Mouse (Mus musculus): ENCODE data around the gene Tmem120b. TPM values are rescaled to one million over a fixed set of nuclear protein-coding genes. Genes with fewer than 3 reads are reported as not detected.

Gene Tmem120b
- polyA plus RNA-seq, 1 experiment from 2014 or later: 14.0 TPM

GRCm38 (mm10) chr5:123098487-123098886, 30.3 kb downstream of the Tmem120b start:
- H3K4me1 ChIP-seq (replicated peaks; ENCODE audit: control insufficient read depth, insufficient read depth, low read length): no peaks in the 10 kb centered on the region
- ATAC-seq (ENCODE audit: low FRiP score): no peak
- peaks cover 10% of the 10 kb centered on the region; the same call in 1 of the 2 replicates for H3K36me3 ChIP-seq (replicated peaks; ENCODE audit: control insufficient read depth, insufficient read depth)
- no peak overlapping the region for H3K4me3 ChIP-seq (replicated peaks; ENCODE audit: low read length)
- H3K27me3 ChIP-seq (ENCODE audit: control insufficient read depth, insufficient read depth, low read length): no peaks in the 10 kb centered on the region
- H3K27ac ChIP-seq: no peak overlapping the region
- 74% methylated on average over 2 of the region's 2 CpGs for WGBS
- H3K9ac ChIP-seq: no peak overlapping the region
- no peaks in the 10 kb centered on the region for H3K9me3 ChIP-seq (ENCODE audit: control insufficient read depth, low read length)
- no peak for DNase-seq (ENCODE audit: low spot score)
- no peak overlapping the region for H3K4me2 ChIP-seq (replicated peaks)

GRCm38 (mm10) chr5:123102376-123102775, 34.2 kb downstream of the Tmem120b start:
- Histone ChIP-seq H3K4me1 (replicated peaks; ENCODE audit: control insufficient read depth, insufficient read depth, low read length) (no peaks in the 10 kb centered on the region), H3K9me3 (ENCODE audit: control insufficient read depth, low read length) (no peaks in the 10 kb centered on the region), H3K9ac (no peak overlapping the region), H3K36me3 (replicated peaks; ENCODE audit: control insufficient read depth, insufficient read depth) (peaks cover 17% of the 10 kb centered on the region; the same call in 1 of the 2 replicates), H3K27me3 (ENCODE audit: control insufficient read depth, insufficient read depth, low read length) (no peaks in the 10 kb centered on the region), H3K4me3 (replicated peaks; ENCODE audit: low read length) (no peak overlapping the region), H3K4me2 (replicated peaks) (no peak overlapping the region), H3K27ac (no peak overlapping the region)
- no peak for ATAC-seq (ENCODE audit: low FRiP score)
- DNase-seq (ENCODE audit: low spot score): no peak
- whole genome bisulfite sequencing: 64% methylated on average over 7 of the region's 7 CpGs

DNA sequence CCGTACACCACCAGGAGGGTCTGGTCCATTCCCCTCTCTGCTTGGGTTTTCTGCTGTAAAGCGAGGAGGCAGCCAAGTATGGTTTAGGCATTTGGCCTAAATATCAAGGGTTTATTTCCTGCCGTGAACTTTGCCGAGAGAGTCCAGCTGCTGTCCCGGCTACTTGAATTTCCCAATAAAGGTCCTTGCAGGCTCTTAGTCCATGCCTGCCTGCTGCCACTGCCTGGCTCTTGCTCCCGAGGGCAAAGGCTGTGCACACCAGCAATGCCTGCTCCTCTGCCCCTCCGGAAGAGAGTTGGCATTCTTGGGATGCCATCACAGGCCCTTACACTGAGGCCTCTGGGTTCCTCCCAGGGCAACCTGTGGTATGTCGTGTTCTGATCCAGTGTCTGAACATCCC, 35.3 kb downstream of the Tmem120b start:
- Histone ChIP-seq H3K4me3 (replicated peaks; ENCODE audit: low read length) (no peak overlapping the region), H3K27me3 (ENCODE audit: control insufficient read depth, insufficient read depth, low read length) (no peaks in the 10 kb centered on the region), H3K4me1 (replicated peaks; ENCODE audit: control insufficient read depth, insufficient read depth, low read length) (no peaks in the 10 kb centered on the region), H3K27ac (no peak overlapping the region), H3K9me3 (ENCODE audit: control insufficient read depth, low read length) (no peaks in the 10 kb centered on the region), H3K36me3 (replicated peaks; ENCODE audit: control insufficient read depth, insufficient read depth) (peaks cover 17% of the 10 kb centered on the region; the same call in 1 of the 2 replicates), H3K4me2 (replicated peaks) (no peak overlapping the region), H3K9ac (no peak overlapping the region)
- WGBS: 71% methylated on average over 8 of the region's 8 CpGs
- no peak for ATAC-seq (ENCODE audit: low FRiP score)
- no peak for DNase-seq (ENCODE audit: low spot score)

DNA sequence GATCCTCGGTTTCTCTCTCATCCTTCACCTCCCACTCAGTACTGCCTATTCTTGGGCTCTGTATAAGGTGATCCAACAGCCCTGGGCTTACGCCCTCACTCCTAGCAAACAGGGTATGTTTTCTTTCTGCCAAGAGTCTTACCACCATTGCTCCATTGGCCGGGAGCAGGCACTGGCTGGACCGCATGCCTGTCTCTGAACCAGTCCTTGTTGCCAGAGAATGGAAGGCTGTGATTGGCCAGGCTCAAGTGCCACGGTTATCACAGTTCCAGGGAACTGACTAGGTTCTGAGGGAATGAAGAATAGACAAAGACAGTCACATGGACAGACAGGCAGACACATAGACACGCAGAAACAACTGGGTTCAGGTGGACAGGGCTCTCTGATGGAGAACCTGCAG, 36.6 kb downstream of the Tmem120b start:
- 86% methylated on average over 6 of the region's 6 CpGs for WGBS
- H3K27me3 ChIP-seq (ENCODE audit: control insufficient read depth, insufficient read depth, low read length): no peaks in the 10 kb centered on the region
- DNase-seq (ENCODE audit: low spot score): no peak
- H3K9ac ChIP-seq: no peak overlapping the region
- H3K27ac ChIP-seq: no peak overlapping the region
- no peak for ATAC-seq (ENCODE audit: low FRiP score)
- peaks cover 11% of the 10 kb centered on the region; the same call in 1 of the 2 replicates for H3K36me3 ChIP-seq (replicated peaks; ENCODE audit: control insufficient read depth, insufficient read depth)
- no peak overlapping the region for H3K4me2 ChIP-seq (replicated peaks)
- H3K4me3 ChIP-seq (replicated peaks; ENCODE audit: low read length): no peak overlapping the region
- H3K9me3 ChIP-seq (ENCODE audit: control insufficient read depth, low read length): no peaks in the 10 kb centered on the region
- peaks cover 9% of the 10 kb centered on the region for H3K4me1 ChIP-seq (replicated peaks; ENCODE audit: control insufficient read depth, insufficient read depth, low read length)

DNA sequence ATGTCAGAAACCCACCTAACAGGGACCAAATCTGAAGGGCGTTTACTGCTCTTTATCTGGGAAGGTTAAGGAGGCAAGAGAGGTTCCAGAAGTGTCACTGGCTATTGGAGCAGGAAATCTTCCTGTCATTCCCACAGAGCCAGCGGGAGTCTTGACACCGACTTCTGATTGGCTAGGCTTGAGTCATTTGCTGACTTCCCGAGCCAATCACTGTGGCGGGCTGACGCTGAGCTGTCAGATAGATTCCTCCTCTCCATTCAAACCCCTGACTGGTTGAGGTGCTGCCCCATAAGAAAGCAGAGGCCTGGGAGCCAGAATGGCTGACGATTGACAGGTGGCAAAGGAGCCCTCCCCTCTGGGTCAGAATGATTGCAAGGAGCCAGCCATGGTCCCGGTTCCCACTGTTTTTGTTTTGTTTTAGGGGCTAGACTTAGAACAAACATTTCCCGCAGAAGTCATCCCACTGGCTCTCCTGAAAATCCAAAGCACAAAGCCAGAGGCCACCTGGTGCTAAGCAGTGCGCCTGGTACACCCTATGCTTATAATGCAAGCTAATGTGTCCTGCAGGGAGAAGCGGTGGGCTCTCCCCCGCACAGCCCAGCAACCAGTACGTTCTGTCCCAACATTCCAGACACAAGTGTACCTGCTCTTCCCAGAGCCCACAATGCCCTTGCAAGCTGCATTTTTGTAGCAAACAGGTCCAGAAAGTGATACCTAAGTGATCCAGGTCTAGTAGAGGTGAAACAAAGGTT, 41.4 kb downstream of the Tmem120b start:
- peak overlapping the region; percentile 38; the same call in 1 of the 2 replicates for H3K9ac ChIP-seq
- H3K27me3 ChIP-seq (ENCODE audit: control insufficient read depth, insufficient read depth, low read length): no peaks in the 10 kb centered on the region
- 26% methylated on average over 13 of the region's 13 CpGs for WGBS
- ATAC-seq (ENCODE audit: low FRiP score): peak; percentile 46; the same call in 1 of the 2 replicates
- no peaks in the 10 kb centered on the region for H3K36me3 ChIP-seq (replicated peaks; ENCODE audit: control insufficient read depth, insufficient read depth)
- DNase-seq (ENCODE audit: low spot score): peak; percentile 66
- no peak overlapping the region for H3K4me3 ChIP-seq (replicated peaks; ENCODE audit: low read length)
- H3K9me3 ChIP-seq (ENCODE audit: control insufficient read depth, low read length): no peaks in the 10 kb centered on the region
- peak overlapping the region; percentile 81 for H3K27ac ChIP-seq
- H3K4me2 ChIP-seq (replicated peaks): peak overlapping the region; percentile 34
- peaks cover 23% of the 10 kb centered on the region for H3K4me1 ChIP-seq (replicated peaks; ENCODE audit: control insufficient read depth, insufficient read depth, low read length)

- Histone ChIP-seq H3K9ac (0 out of 2 replicates have a peak overlapping the region, but pooled peaks have one; percentile 16), H3K4me2 (replicated peaks) (peak overlapping the region; percentile 34; the same call in 1 of the 2 replicates), H3K36me3 (replicated peaks; ENCODE audit: control insufficient read depth, insufficient read depth) (no peaks in the 10 kb centered on the region), H3K4me1 (replicated peaks; ENCODE audit: control insufficient read depth, insufficient read depth, low read length) (peaks cover 23% of the 10 kb centered on the region), H3K27ac (peak overlapping the region; percentile 81), H3K9me3 (ENCODE audit: control insufficient read depth, low read length) (no peaks in the 10 kb centered on the region), H3K4me3 (replicated peaks; ENCODE audit: low read length) (no peak overlapping the region), H3K27me3 (ENCODE audit: control insufficient read depth, insufficient read depth, low read length) (no peaks in the 10 kb centered on the region)
- 0 out of 2 replicates have a peak, but pooled peaks have one; percentile 27 for ATAC-seq (ENCODE audit: low FRiP score)
- DNase-seq (ENCODE audit: low spot score): no peak
- 22% methylated on average over 13 of the region's 13 CpGs for WGBS
Observed at GRCm38 (mm10) chr5:123110296-123110721, 42.1 kb downstream of the Tmem120b start.

DNA sequence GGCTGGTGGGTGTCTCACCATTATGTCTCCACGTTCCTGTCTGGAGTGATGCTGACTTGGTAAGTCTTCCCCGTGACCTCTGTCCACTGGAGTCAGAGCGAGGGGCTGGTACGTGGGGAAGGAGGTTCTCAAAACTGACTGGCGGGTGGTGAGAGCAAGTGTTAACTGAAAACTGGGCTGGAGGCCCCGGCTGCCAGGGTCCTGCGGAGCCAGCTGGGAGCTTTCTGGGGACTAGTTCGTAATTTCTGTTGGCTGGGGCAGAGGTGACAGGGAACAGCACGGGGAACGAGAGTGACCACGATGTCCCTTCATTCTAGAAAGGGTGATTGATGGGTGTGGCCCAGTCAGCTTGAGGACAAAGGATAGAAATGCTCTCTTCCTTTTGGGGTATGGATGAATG, 45.9 kb downstream of the Tmem120b start:
- H3K36me3 ChIP-seq (replicated peaks; ENCODE audit: control insufficient read depth, insufficient read depth): no peaks in the 10 kb centered on the region
- no peak overlapping the region for H3K4me3 ChIP-seq (replicated peaks; ENCODE audit: low read length)
- no peaks in the 10 kb centered on the region for H3K27me3 ChIP-seq (ENCODE audit: control insufficient read depth, insufficient read depth, low read length)
- WGBS: 44% methylated on average over 11 of the region's 11 CpGs
- H3K4me2 ChIP-seq (replicated peaks): no peak overlapping the region
- no peak overlapping the region for H3K9ac ChIP-seq
- no peaks in the 10 kb centered on the region for H3K9me3 ChIP-seq (ENCODE audit: control insufficient read depth, low read length)
- DNase-seq (ENCODE audit: low spot score) (no peak), ATAC-seq (ENCODE audit: low FRiP score) (no peak)
- H3K4me1 ChIP-seq (replicated peaks; ENCODE audit: control insufficient read depth, insufficient read depth, low read length): peaks cover 20% of the 10 kb centered on the region
- H3K27ac ChIP-seq: no peak overlapping the region

GRCm38 (mm10) chr5:123114924-123115323, 46.7 kb downstream of the Tmem120b start:
- WGBS: 35% methylated on average over 7 of the region's 7 CpGs
- Histone ChIP-seq H3K27me3 (ENCODE audit: control insufficient read depth, insufficient read depth, low read length) (no peaks in the 10 kb centered on the region), H3K9me3 (ENCODE audit: control insufficient read depth, low read length) (no peaks in the 10 kb centered on the region), H3K4me2 (replicated peaks) (no peak overlapping the region), H3K4me3 (replicated peaks; ENCODE audit: low read length) (no peak overlapping the region), H3K36me3 (replicated peaks; ENCODE audit: control insufficient read depth, insufficient read depth) (no peaks in the 10 kb centered on the region), H3K9ac (no peak overlapping the region), H3K27ac (no peak overlapping the region), H3K4me1 (replicated peaks; ENCODE audit: control insufficient read depth, insufficient read depth, low read length) (peaks cover 12% of the 10 kb centered on the region)
- ATAC-seq (ENCODE audit: low FRiP score) (no peak), DNase-seq (ENCODE audit: low spot score) (no peak)

DNA sequence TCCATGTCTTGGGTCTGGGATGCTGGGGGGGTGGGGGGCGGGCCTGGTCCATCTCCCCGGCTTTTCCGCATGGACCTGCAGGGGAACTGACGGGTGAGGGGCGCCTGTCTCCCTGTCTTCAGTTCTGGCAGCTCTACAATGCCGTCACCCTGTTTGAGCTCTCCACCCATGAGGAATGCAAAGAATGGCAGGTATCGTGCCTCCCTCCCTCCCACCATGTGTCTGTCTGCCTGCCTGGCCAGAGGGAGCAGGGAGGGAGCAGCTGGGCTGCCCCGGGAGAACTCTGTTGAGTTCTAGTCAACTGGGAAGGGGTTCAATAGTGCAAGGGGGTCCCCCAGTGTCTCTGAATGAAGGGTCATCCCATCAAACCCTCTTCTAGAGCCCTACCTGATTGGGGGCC, 47.9 kb downstream of the Tmem120b start:
- DNase-seq (ENCODE audit: low spot score) (no peak), ATAC-seq (ENCODE audit: low FRiP score) (no peak)
- 64% methylated on average over 8 of the region's 8 CpGs for WGBS
- H3K27me3 ChIP-seq (ENCODE audit: control insufficient read depth, insufficient read depth, low read length): no peaks in the 10 kb centered on the region
- no peak overlapping the region for H3K9ac ChIP-seq
- H3K4me1 ChIP-seq (replicated peaks; ENCODE audit: control insufficient read depth, insufficient read depth, low read length): 0 out of 2 replicates have a peak, but pooled peaks cover under 1% of the 10 kb centered on the region
- no peaks in the 10 kb centered on the region for H3K9me3 ChIP-seq (ENCODE audit: control insufficient read depth, low read length)
- H3K4me2 ChIP-seq (replicated peaks): no peak overlapping the region
- no peak overlapping the region for H3K4me3 ChIP-seq (replicated peaks; ENCODE audit: low read length)
- H3K36me3 ChIP-seq (replicated peaks; ENCODE audit: control insufficient read depth, insufficient read depth): no peaks in the 10 kb centered on the region
- no peak overlapping the region for H3K27ac ChIP-seq

Data from hindbrain, embryonic 14.5 days (tissue).